Mouse (Mus musculus) layer of hippocampus, postnatal 10 days (tissue): ENCODE measurements around the gene Dnal1. TPM values are rescaled to one million over a fixed set of nuclear protein-coding genes. Genes with fewer than 3 reads are reported as not detected.

Source experiments
- DNase-seq, 2 experiments: peaks; one replicate each; pipeline ENCODE4 v3.0.0; 2021; ENCODE audit warnings: low spot score in 2 of 2
- total RNA-seq, 2 experiments: library from RNA; stranded (reverse); gene quantifications; 2 replicates each; pipeline ENCODE4 v1.2.3; 2021

Gene Dnal1
- total RNA-seq, 2 experiments from 2014 or later: 80.0 to 82.5 TPM

DNA sequence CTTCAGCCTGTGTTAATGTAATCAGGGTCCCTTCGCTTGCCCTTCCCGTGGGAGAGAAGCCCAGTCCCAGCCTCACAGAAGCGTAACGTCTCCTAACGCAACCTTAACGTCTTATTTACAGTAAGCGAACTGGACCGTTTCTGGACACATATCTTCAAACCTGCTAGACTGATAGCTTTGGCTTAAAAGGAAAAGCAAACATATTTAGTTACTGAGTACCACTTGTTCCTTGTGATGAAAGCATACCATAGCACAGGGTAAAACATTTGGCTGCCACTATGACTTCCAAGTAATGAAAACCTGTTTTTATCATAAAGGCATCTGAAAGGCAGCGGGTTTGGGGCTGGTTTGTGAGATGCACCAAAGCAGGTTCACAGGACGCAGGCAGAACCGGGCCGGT is 11.7 kb downstream of the Dnal1 start:
- no peak for DNase-seq

DNA sequence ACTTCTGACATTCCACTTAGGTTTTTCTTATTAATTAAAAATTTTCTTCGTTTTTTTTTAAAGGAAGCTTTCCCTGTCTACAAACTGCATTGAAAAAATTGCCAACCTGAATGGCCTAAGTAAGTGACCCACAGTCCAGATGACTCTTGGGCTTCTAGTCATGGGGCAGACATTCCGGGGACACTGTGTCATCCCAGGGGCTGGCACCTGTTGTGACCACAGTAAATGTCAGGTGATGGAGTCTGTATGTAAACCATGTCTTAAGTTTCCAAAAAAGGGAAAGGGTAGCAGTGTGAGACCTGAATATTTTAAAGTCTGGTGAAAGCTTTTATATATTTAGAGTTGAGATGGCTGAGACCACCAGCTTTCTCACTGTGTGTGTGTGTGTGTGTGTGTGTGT is 12.7 kb downstream of the Dnal1 start:
- DNase-seq: no peak

DNA sequence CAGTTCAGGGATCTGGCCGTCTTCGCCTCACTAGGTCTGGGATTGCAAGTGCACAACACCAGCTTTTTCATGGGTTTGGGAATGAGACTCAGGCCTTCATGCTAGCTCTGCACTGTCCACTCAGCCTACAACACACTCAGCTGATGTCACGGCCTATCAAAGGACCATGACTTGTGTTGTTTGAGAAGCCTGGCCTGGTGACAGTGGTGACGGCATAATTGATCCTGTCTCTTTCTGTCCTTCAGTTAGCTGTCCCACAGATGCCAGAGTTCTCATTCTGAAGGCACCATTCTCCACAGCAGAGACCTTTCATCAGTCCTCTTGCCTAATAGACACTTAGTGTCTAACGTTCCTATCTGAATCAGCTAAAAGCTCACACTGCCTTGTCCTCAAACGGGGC is 14.4 kb downstream of the Dnal1 start:
- DNase-seq: no peak

DNA sequence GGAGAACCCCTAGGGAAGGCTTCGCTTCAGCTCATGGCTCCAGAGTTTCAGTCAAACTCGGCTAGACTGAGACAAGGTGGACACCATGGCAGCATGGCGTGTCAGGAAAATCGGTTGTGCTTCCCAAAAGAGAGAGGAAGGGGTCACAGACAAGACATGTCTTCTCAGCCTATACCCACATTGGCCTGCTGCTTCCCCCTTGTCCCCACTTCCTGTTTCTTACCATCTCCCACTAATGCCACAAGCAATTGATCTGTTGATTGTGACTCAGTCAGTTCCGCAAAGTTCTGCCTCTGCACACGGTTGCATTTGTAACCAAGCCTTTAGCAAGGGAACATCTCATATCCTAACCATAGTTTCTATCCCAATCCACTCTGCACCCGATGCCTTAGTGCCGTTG is 15.8 kb downstream of the Dnal1 start:
- DNase-seq: no peak

DNA sequence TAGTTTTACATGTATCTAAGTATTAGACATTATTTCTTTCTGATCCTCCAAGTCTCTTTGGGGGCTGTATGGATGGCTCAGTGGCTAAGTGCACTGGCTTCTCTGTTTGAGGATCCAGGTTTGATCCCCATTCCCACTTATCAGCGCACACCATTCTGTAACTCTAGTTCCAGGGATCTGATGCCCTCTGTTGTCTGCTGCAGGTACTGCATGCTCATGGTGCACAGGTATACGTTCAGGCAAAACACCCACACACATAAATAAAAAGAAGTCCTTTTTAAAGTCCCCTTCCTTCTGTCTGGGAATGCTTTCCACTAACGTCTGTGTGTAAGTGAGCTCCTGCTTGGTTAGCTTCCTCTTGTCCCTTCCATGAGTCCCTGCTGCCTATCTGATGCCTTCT is 18.1 kb downstream of the Dnal1 start:
- no peak for DNase-seq

DNA sequence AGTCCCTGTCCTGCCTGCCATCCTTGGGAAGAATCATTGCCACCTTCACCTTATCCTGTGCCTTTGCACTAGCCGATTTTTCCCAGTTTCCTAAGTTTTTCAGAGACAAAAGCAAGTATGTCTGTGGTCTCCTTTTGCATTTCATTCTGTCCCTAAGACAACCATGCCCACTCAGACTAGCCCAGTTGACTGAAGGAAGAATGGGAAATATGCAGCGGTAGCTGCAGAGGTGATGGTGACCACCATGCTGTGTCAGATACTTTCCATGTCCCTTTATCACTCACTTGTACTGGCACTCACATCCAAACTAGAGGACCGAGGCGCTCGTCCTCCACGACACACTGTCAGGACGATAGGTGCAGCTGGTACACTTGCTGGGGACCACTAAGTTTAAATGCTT is 23.0 kb downstream of the Dnal1 start:
- no peak for DNase-seq

DNA sequence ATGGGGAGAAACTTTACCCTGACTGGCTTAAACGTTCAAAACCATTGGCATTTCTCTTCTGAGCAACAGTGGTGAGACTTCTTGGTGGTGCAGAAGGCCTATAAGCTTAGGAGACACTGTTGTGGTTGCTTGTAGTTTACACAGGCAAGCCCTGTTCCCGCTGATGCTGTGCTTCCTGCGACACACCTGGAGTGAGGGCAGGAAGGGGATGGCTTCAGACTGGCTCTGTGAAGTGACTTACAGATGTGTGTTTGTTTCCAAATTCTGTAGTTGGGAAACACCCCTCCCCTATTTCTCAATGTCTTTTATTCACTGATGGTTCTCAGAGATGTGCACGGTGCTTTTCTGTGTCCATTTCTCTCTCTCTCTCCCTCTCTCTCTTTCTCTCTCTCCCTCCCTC is 26.0 kb downstream of the Dnal1 start:
- no peak for DNase-seq

DNA sequence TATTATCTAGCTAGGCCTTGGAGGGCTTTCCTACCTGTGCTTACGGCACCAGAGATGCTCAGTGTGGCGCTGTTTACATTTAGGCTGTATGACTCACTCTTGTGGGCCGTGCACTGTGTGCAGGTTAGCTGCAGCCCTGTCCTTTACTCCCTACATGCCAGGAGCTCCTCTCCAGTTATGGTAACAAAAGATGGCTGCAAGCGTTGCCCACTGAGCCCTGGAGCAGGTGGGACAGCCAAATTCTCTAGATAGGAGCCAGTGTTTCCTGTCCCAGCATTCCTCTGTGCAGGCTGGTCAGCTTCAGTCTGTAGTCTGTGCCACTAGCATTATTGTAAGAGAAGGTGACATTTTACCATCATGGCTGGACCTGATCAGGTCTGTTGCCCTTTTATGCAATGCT is 27.1 kb downstream of the Dnal1 start:
- no peak for DNase-seq

DNA sequence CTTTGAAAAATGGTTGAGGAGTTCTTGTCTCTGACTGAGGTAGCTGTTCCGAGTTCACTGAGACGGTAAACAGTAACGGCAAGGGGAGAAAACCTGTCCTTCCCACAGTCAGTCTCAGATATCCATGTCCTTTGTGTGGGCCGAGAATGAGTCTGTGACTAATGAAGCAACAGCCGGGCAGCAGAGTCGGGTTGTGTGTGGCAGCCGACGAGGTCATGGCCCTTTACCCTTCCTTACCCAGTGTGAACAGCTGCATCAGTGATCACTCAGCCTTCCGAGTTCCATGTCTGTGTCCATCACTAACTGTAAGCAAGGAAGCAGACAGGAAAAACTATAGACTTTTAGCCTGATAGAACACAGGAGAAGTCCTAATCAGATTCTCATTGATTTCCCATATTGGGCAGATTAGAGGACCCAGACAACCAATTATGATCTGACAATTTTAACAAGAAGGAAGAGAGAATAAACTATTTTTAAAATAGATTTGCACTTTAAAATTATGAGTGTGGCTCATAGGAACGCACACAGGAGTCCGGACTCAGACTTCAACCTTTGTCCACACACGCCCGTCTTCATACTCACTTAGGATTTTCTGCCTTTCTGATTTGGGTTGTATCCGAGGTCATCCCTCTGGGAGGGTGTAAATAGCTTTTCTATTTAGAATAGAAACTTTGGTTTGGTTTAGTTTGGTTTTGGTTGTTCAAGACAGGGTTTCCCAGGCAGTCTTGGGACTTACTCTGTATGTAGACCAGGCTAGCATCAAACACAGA is 28.3 kb downstream of the Dnal1 start:
- no peak for DNase-seq

DNA sequence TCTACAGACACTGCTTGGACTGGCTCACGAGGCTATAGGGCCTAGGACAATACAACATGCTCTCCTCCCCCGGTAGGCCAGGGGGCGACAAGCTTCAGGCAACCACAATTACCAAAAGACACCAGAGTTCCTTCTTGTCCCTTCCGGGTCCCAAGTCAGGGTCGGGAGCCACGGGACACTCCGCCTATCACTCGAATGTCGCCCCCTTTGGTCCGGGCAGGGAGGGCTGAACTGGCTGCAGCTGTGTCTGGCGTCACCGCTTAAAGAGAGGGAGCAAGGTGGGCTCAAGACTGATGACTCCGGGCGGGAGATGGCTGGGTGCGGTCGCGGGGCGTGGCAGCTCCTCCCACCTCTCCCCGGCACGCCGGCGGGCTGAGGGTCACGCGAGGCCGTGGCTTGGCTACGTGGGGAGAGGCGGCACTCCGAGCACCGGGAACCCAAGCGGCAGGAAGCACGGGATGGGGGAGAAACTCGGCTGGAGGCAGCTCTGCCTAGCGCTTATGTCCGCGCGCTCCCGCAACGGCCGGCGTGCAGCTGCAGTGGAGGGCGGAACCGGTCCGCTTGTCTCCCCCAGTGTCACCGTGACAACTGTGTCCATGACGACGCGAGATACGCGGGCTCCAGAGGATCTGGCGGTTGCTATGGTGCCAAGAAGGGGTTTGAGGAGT is 33.9 kb downstream of the Dnal1 start, which contains the start of gene Pnma1:
TSS of gene Pnma1 (minus strand) at position 536 of the 668 bp plus-strand sequence.
- peak; percentile 81 to 84 for DNase-seq

DNA sequence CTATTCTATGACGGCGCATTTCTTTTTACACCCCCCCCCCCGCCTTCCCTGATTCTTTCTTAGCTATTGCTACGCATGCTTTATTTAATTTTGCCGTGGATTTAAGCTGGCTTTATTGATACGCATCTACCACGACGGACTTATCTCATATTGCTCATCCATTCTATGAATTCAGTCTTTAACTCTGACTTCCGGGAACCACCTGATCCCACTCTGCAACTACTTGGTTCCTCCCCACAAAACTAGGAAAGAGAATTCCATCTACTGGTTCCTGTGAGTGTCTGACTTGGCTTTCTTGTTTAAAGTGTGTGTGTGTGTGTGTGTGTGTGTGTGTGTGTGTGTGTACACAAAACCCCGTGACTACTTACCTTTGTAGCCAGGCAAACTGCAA is 34.5 kb downstream of the Dnal1 start:
- no peak for DNase-seq

DNA sequence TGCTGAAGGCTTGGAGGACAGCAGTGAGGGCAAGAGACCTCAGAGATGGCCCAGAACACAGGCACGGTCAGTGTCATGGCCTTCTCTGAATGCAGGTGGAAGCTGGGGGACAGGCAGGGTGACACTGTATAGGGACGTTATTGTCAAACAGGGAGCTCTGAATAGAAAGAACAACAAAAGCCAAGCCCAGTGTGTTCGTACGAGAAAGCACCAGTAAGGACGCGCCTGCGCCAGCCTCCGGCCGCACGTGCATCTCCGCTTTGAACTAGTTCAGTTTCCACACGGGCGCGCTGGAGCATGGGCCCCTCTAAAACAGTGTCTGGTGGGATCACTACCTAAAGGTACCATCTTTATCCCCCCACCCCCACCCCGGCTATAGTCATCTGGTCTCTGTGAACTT is 35.8 kb downstream of the Dnal1 start:
- DNase-seq: no peak

DNA sequence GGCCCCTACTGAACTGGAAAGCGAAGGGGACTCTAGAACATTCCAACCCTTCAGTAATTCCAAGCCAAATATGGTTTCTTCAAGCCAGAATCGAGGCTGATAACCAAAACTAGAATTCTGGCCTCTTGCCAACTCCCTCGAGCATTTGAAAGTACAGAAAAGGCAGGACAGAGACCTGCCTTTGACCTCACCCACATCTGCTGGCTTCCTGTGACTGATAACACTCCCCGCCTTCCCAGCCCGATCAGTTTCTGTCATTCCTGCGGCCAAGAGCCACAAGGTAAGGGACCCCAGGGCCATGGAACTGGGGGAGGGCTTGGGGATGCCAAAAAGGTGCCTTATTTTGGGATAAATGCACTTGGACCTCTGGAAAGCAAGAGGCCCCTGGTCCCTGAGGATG is 36.8 kb downstream of the Dnal1 start:
- DNase-seq: no peak

DNA sequence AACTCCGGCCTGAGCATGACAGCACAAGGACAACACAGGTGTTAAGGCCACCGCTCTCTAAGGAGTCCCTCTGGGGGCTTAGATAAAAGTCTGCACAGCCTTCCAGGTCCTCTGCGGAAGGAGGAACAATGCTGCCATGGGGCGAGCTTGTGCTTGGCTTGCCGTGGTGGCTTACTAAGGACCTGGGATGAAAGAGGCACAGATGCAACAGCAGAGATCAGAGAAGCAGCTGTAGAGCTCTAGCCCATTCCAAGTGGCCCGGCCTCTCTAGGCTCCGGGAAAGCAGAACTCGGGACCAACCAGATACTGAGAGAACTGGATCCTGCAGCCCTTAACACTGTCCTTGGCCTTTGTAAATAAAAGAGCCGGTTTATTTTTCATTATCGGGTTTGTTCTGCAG is 37.7 kb downstream of the Dnal1 start:
- DNase-seq: no peak

DNA sequence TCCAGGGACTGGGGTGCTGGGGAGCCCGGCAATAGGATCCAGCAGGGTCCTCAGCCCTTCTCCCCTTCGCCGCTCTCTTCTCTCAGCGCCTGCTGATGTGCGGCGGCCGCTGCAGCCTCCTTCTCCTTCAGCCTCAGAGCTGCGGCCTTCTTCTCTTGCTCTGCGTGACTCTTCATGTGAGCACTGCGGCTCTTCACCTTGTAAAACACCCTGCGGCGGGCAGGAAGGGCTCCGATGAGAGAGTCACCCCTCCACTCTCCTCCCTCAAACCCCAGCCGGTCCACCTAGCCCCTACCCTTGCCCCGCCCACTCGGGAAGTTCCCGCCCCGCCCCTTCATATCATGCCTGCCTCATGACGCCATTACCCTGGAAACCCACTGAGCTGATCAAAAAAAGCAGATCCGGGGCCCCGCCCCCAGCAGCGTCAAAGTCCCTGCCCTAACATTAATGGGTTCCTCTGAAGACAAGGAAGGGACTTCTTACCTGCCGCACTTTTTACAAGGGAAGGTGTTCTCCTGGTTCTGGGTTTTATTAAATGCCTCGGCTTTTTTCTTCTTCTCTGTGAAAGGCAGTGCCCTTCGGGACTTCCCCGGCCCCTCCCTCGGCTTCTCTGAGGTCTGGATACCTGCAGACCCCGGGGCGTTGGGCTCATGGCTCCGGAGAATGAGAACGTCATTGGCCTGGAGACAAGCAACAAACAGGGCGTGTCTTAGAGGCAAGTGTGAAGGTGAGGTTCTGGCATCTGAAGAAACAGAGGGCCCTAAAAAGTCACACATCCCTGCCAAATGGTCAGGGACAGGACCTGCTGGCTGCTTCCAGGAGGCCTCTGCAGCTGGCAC is 38.4 kb downstream of the Dnal1 start:
- DNase-seq: no peak

DNA sequence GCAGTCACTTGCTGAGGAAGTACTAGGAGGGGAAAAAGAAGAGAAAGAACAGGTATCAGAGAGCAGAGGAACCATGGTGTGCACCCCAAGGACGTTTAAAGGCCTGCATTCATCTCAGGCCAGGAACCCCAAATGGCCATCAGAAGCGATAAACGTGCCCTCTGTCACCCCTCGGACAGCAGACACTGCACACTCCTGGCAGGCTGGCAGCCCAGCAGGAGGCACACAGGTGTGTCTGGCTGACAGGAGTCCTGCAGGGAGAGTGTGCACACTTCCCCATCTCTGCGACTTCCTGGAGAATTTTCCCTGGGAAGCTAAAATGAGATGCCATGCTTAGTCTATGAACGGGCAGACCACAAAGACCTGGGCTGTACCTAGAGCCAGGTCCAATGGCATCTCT is 39.2 kb downstream of the Dnal1 start:
- no peak for DNase-seq

DNA sequence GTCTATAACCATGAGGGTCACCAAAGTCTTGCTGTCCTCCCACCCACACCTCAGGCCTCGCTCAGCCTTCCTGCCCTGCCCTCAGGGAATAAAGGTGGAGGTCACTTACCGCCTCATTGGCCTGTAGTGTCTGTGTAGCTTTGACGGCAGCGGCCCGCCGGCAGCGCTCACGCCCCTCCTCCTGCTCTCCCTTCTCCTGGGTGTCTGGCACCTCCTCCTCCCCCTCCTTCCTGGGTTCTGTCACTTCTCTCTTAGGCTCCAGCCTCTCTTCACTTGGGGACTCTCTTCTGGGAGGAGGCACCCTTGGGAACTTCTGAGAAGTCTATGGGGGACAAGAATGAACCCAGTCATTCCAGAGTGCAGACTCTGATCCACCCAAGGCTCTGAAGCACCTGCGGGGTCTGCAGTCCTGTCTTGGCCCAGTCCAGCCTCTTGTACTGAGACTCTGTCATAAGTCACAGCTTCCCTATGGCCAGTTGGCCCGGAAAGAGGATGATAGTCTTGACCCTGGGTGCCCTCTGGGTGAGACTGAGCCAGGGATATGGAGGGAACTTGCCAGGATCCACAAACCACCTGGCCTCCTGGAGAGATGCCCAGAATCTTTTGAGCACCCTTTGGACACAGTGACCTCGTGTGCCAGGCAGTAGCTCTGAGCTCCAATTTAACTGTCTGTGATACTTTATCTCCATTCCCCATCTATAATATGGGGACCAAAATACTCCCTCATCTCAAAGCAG is 40.8 kb downstream of the Dnal1 start:
- DNase-seq: no peak

DNA sequence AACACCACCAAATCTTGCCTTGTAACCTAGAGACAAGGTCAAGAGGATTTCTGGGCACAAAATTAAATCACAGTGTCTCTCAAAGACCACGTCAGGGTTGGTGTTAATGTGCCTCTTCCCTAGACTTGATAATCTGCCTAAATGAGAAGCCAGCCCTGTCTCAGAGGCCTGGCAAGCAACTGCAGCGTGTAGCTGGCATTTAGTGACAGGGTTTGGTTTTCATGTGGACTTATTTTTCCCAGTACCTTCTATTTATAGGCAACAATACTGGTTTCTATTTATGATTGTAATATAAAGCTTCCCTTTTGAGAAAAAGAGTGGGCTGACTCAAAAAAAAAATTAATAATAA is 41.3 kb downstream of the Dnal1 start:
- DNase-seq: no peak

DNA sequence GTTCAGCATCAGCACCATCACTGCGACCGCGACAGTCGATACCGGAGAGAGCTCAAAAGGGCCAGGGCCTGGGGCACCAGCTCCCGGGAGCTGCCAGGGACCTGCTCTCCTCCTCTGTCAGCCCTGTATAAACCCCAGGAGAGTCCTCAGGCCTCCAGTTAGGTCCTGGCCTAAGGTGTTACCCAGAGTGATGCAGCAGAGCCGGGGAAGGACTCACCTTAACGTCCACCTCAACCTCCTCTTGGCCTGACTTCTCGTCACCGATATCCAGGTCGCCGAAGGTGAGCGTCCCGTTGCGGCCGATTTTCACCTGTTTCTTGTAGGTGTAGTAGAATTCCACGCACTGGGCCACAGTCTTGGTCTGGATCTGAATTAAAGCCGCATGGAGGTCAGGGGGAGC is 42.0 kb downstream of the Dnal1 start:
- no peak for DNase-seq

DNA sequence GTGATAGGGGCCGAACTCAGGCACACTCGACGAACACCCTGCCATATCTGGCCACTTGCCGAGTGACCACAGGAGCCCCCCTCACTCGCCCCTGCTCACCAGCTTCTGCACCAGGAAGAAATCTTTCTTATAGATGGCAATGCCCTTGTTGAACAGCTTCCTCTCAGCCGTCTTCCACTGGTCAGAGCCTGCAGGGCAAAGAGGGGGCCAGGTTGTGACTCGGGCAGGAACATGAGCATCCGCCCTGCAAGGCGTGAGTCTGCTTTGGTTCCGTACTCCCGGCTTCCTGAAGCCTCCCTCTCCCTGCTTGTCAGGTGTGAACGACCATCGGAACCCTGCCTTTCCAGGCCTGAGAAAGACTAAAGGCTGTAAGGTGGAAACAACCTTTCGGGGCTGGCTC is 44.0 kb downstream of the Dnal1 start:
- no peak for DNase-seq

DNA sequence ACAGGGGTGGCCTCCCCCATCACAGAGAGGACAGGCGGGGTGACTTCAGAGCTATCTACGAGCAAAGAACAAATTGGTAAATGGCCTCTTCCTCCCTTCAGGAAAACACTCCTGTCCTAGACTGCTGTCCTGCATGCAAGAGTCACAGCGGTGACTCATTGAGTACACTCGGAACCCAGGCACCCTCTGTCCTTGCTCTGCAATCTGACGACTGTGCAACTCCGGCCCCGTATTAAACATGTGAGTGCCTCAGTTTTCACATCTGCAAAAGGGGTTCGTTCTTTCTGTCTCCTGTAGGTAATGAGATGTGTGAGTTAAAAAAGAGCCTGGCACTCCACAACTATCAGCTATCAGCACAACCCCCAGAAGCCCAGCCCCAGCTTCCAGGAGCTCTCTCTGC is 46.3 kb downstream of the Dnal1 start:
- DNase-seq: no peak

DNA sequence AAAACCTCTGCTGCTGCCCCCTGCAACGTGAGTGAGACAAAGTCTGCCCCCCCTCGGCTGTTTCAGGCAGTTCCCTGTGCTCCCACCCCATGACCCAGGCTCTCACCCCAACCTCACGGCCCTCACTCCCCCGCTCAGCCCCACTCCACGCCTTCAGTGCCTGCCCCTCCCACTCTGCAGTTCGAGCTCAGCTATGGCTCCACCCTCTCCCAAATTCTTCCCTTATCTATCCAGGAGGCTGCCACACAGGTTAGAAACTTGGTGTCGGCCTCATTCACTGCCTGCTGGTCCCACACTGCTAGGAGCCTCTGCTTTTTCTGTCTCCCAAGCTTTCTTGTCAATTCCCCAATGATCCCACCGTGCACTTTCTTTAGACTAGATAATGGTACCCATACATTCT is 47.0 kb downstream of the Dnal1 start:
- no peak for DNase-seq
